In the genomic region with DNA sequence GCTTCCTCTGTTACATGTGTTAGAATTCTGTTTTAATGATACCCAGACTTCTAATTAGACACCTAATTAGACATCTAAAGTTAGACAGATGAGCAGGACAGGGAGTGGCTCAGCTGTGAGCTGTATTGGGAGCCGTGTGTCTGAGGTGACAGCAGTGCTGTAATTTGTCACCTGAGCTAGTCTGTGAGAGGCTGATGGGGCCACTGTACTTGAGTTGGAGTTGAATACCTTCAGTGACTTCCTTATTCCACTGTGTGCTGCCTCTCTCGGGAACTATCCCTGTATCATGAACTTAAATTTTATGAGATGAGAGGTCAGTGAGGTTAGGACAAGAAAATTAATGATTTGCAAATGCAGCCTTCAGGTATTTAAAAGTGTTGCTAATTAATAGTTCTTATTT, we compare ENCODE assay signal across 19 mouse cellular contexts. TPM values are rescaled to one million over a fixed set of nuclear protein-coding genes. Genes with fewer than 3 reads are reported as not detected.
"Had no signal": no experiment of that assay in that cellular context is flagged by ENCODE, and none has a peak within 500 bp of the region (broad histone marks: within the 10 kb centered on the region; RNA-seq: fewer than 3 reads in every experiment).

No protein-coding gene starts in this region.

- DNase-seq: lung, embryonic 14.5 days; lung, postnatal 10 days; lung, postnatal 4 days; midbrain, embryonic 14.5 days; retina, postnatal 1 day; right cerebral cortex, adult 18-20 months; right cerebral cortex, postnatal 25 days; right cerebral cortex, postnatal 4 days; spleen, adult 18-20 months; thymus, adult 18-20 months; thymus, postnatal 14 days; thymus, postnatal 36 days had no signal

- H3K9me3 ChIP-seq: midbrain, embryonic 10.5 days; midbrain, embryonic 12.5 days; neural tube, embryonic 13.5 days; neural tube, embryonic 15.5 days had no signal

- H3K4me3 ChIP-seq: midbrain, embryonic 10.5 days; midbrain, embryonic 12.5 days; myocyte; neural tube, embryonic 13.5 days; neural tube, embryonic 15.5 days had no signal

- H3K4me2 ChIP-seq: lung, embryonic 14.5 days; midbrain, embryonic 12.5 days; neural tube, embryonic 13.5 days; neural tube, embryonic 15.5 days had no signal

- H3K4me1 ChIP-seq: midbrain, embryonic 10.5 days; midbrain, embryonic 12.5 days; neural tube, embryonic 13.5 days; neural tube, embryonic 15.5 days had no signal

- H3K27ac ChIP-seq: midbrain, embryonic 10.5 days; midbrain, embryonic 12.5 days; neural tube, embryonic 13.5 days; neural tube, embryonic 15.5 days had no signal

- H3K9ac ChIP-seq: lung, embryonic 14.5 days; midbrain, embryonic 12.5 days; neural tube, embryonic 13.5 days; neural tube, embryonic 15.5 days had no signal

- H3K27me3 ChIP-seq: midbrain, embryonic 12.5 days; neural tube, embryonic 13.5 days; neural tube, embryonic 15.5 days had no signal

- ATAC-seq: midbrain, embryonic 16.5 days had no signal

RNA-seq across cellular contexts. Expression of a gene that starts 31.3 kb away (rescaled TPM):
- total RNA-seq: megakaryocyte-erythroid progenitor cell, adult 5-6 weeks had no signal
